Mouse (Mus musculus) stomach, embryonic 15.5 days (tissue): ENCODE measurements around the gene Tesk1. TPM values are rescaled to one million over a fixed set of nuclear protein-coding genes. Genes with fewer than 3 reads are reported as not detected.

Source experiments
- ATAC-seq: fragments of 200-750 bp; cut with Nextera tagmentation; 2 replicates; pipeline ENCODE4 v1.8.0; 2017; ENCODE audit warnings: low read depth, moderate number of reproducible peaks, moderate TSS enrichment; ENCODE audit not compliant: insufficient read depth, low FRiP score
- H3K27ac ChIP-seq: fragments of 300-500 bp; sonication (generic); 2 replicates; pipeline ENCODE4 v1.5.1; 2015; ENCODE audit warnings: mild to moderate bottlenecking, inconsistent platforms
- H3K27me3 ChIP-seq: fragments of 300-500 bp; sonication (generic); replicated peaks from 2 replicates; pipeline ENCODE4 v1.6.1; 2015; ENCODE audit warnings: inconsistent platforms
- H3K36me3 ChIP-seq: fragments of 300-500 bp; sonication (generic); 2 replicates; pipeline ENCODE4 v1.6.1; 2015; ENCODE audit warnings: inconsistent platforms
- H3K4me1 ChIP-seq: fragments of 300-500 bp; sonication (generic); 2 replicates; pipeline ENCODE4 v1.6.1; 2015; ENCODE audit warnings: inconsistent platforms
- H3K4me2 ChIP-seq: fragments of 300-500 bp; sonication (generic); 2 replicates; pipeline ENCODE4 v1.6.1; 2015; ENCODE audit warnings: mild to moderate bottlenecking, inconsistent platforms
- H3K4me3 ChIP-seq: fragments of 300-500 bp; sonication (generic); replicated peaks from 2 replicates; pipeline ENCODE4 v1.5.1; 2015; ENCODE audit warnings: inconsistent platforms
- H3K9ac ChIP-seq: fragments of 300-500 bp; sonication (generic); 2 replicates; pipeline ENCODE4 v1.6.1; 2015; ENCODE audit warnings: inconsistent platforms
- H3K9me3 ChIP-seq: fragments of 300-500 bp; sonication (generic); 2 replicates; pipeline ENCODE4 v1.6.1; 2016; ENCODE audit warnings: inconsistent platforms
- WGBS: fragments of 180-500 bp; shearing (Covaris S2); methylation state at CpG from one replicate; pipeline ENCODE4 v1.1.7; 2015; 5-methylcytosine and 5-hydroxymethylcytosine counted together
- polyA plus RNA-seq: library from polyadenylated mRNA; unstranded; fragments of >200 nt; fragmentation: Nextera tagmentation; extraction: Ambion mirVana; gene quantifications from 2 replicates; pipeline ENCODE4 v1.2.1, GENCODE M21; 2015

Tesk1 gene
- 6.2 and 7.4 TPM in 2 replicates for polyA plus RNA-seq

- Histone ChIP-seq H3K27me3 (no peaks in the 10 kb centered on the region), H3K27ac (peak within 1 kb of the TSS; percentile 94), H3K4me2 (peak within 1 kb of the TSS; percentile 85), H3K9ac (peak within 1 kb of the TSS; percentile 96), H3K4me3 (peak within 1 kb of the TSS; percentile 97), H3K36me3 (peaks cover 16% of the 10 kb centered on the region), H3K9me3 (no peaks in the 10 kb centered on the region), H3K4me1 (peaks cover 11% of the 10 kb centered on the region)
- no peak for ATAC-seq
- 24% methylated on average over 4 of the region's 4 CpGs for WGBS
These were observed at the start of gene Tesk1 for GRCm38 (mm10) chr4:43441639-43442038. Gene Tesk1 (plus strand): TSS chr4:43441939.

GRCm38 (mm10) chr4:43394345-43394891 is 47.3 kb upstream of the Tesk1 start:
- peak overlapping the region; percentile 3; the same call in 1 of the 2 replicates for H3K9ac ChIP-seq
- H3K4me1 ChIP-seq, result peaks cover 28% of the 10 kb centered on the region
- ATAC-seq, result peak; percentile 70
- no peaks in the 10 kb centered on the region for H3K9me3 ChIP-seq
- no peaks in the 10 kb centered on the region for H3K27me3 ChIP-seq
- H3K36me3 ChIP-seq, result no peaks in the 10 kb centered on the region
- peak overlapping the region; percentile 11; the same call in 1 of the 2 replicates for H3K4me2 ChIP-seq
- WGBS, result 20% methylated on average over 15 of the region's 15 CpGs
- H3K27ac ChIP-seq, result peak overlapping the region; percentile 96
- no peak overlapping the region for H3K4me3 ChIP-seq

GRCm38 (mm10) chr4:43395147-43395546 is 46.6 kb upstream of the Tesk1 start:
- H3K9me3 ChIP-seq, result no peaks in the 10 kb centered on the region
- no peak overlapping the region for H3K4me2 ChIP-seq
- no peaks in the 10 kb centered on the region for H3K27me3 ChIP-seq
- H3K4me1 ChIP-seq, result peaks cover 35% of the 10 kb centered on the region
- no peaks in the 10 kb centered on the region for H3K36me3 ChIP-seq
- H3K27ac ChIP-seq, result peak overlapping the region; percentile 96
- no peak overlapping the region for H3K4me3 ChIP-seq
- 83% methylated on average over 5 of the region's 5 CpGs for WGBS
- ATAC-seq, result no peak; the same call in 1 of the 2 replicates
- H3K9ac ChIP-seq, result no peak overlapping the region; the same call in 1 of the 2 replicates

GRCm38 (mm10) chr4:43395836-43396235 is 45.9 kb upstream of the Tesk1 start:
- no peaks in the 10 kb centered on the region for H3K27me3 ChIP-seq
- H3K9ac ChIP-seq, result no peak overlapping the region
- WGBS, result 74% methylated on average over 9 of the region's 9 CpGs
- peaks cover 41% of the 10 kb centered on the region for H3K4me1 ChIP-seq
- no peak overlapping the region for H3K27ac ChIP-seq
- H3K4me3 ChIP-seq, result no peak overlapping the region
- H3K36me3 ChIP-seq, result no peaks in the 10 kb centered on the region
- H3K4me2 ChIP-seq, result no peak overlapping the region
- ATAC-seq, result no peak
- no peaks in the 10 kb centered on the region for H3K9me3 ChIP-seq

DNA sequence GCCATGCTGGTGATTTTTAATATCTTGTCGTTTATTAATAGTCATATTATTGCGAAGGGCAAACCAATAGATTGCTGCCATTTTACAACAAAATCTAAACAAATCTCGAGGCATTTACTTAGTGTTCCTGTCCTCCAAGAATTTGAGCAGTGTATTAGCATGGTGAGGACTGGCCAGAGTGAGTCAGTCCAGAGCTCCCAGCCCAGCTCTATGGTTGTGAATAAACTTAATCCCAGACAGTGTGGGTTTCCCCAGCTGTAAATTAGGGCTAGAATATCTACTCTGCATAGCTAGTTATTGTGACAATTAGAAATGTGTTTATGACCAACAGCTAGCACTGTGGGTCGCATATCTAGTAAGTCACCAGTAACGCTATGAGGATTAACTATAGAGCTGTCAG is 45.4 kb upstream of the Tesk1 start:
- no peak overlapping the region for H3K9ac ChIP-seq
- no peaks in the 10 kb centered on the region for H3K27me3 ChIP-seq
- no peak for ATAC-seq
- peaks cover 47% of the 10 kb centered on the region for H3K4me1 ChIP-seq
- H3K36me3 ChIP-seq, result no peaks in the 10 kb centered on the region
- no peak overlapping the region for H3K4me3 ChIP-seq
- H3K4me2 ChIP-seq, result no peak overlapping the region
- H3K9me3 ChIP-seq, result no peaks in the 10 kb centered on the region
- H3K27ac ChIP-seq, result no peak overlapping the region
- WGBS, result 77% methylated on average over 5 of the region's 5 CpGs

DNA sequence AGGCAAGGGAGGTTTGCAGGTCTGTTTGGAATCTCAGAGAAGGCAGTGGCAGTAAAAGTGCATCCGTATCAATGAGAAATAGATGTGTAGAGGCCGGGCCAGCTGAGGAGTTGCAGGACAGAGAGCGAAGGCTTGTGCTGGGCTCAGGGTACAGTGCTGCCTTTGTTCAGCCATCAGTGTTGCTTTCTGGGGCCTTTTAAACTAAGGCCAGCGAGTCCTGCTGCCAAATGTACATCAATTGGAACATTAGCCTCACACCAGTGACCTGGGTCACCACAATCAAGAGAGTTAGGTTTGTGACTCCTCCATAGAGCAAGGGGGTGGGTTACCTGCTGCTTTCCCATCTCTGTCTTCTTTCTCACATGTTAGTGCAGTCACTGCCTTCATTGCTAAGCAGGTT is 43.7 kb upstream of the Tesk1 start:
- H3K36me3 ChIP-seq, result no peaks in the 10 kb centered on the region
- H3K4me1 ChIP-seq, result peaks cover 53% of the 10 kb centered on the region
- no peak overlapping the region for H3K9ac ChIP-seq
- no peak overlapping the region for H3K4me3 ChIP-seq
- no peaks in the 10 kb centered on the region for H3K9me3 ChIP-seq
- no peaks in the 10 kb centered on the region for H3K27me3 ChIP-seq
- ATAC-seq, result no peak
- H3K27ac ChIP-seq, result 0 out of 2 replicates have a peak overlapping the region, but pooled peaks have one; percentile 24
- WGBS, result 66% methylated on average over 4 of the region's 4 CpGs
- H3K4me2 ChIP-seq, result no peak overlapping the region

- H3K36me3 ChIP-seq, result no peaks in the 10 kb centered on the region
- peaks cover 52% of the 10 kb centered on the region for H3K4me1 ChIP-seq
- no peaks in the 10 kb centered on the region for H3K27me3 ChIP-seq
- H3K9me3 ChIP-seq, result no peaks in the 10 kb centered on the region
- H3K9ac ChIP-seq, result no peak overlapping the region
- WGBS, result 37% methylated on average over 17 of the region's 17 CpGs
- no peak overlapping the region for H3K4me2 ChIP-seq
- ATAC-seq, result no peak
- no peak overlapping the region for H3K4me3 ChIP-seq
- peak overlapping the region; percentile 65 for H3K27ac ChIP-seq
These were observed 42.9 kb upstream of the Tesk1 start for GRCm38 (mm10) chr4:43398829-43399331.

- Histone ChIP-seq H3K27me3 (no peaks in the 10 kb centered on the region), H3K4me2 (0 out of 2 replicates have a peak overlapping the region, but pooled peaks have one; percentile 8), H3K4me3 (no peak overlapping the region), H3K9me3 (no peaks in the 10 kb centered on the region), H3K27ac (peak overlapping the region; percentile 65), H3K4me1 (peaks cover 46% of the 10 kb centered on the region), H3K9ac (no peak overlapping the region), H3K36me3 (no peaks in the 10 kb centered on the region)
- WGBS, result 68% methylated on average over 31 of the region's 31 CpGs
- peak; percentile 8; the same call in 1 of the 2 replicates for ATAC-seq
These were observed 42.2 kb upstream of the Tesk1 start for GRCm38 (mm10) chr4:43399391-43400131.

DNA sequence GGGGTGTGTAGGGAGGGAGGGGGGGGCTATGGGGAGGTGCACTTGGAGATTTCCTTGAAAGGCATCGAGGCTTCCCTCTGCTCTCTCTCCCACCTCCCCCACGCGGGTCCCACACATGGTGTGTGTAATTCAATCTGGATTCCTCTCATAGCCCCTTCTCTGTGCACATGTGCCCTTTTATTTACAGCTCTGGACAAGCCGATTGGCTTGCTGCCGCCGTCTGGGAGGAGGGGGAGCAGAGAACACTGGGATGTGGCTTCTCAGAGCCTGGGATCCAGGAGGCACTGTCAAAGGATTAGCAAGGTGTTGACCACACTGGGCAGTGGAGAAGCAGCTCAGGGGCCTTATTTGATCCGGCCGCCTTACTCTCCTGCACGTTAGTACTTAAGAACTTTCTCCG is 40.8 kb upstream of the Tesk1 start:
- Histone ChIP-seq H3K36me3 (no peaks in the 10 kb centered on the region), H3K27me3 (no peaks in the 10 kb centered on the region), H3K4me1 (peaks cover 45% of the 10 kb centered on the region), H3K4me3 (no peak overlapping the region; the same call in 1 of the 2 replicates), H3K9ac (no peak overlapping the region), H3K9me3 (no peaks in the 10 kb centered on the region), H3K4me2 (peak overlapping the region; percentile 4; the same call in 1 of the 2 replicates), H3K27ac (peak overlapping the region; percentile 65)
- WGBS, result 29% methylated on average over 10 of the region's 10 CpGs
- peak; percentile 44 for ATAC-seq

DNA sequence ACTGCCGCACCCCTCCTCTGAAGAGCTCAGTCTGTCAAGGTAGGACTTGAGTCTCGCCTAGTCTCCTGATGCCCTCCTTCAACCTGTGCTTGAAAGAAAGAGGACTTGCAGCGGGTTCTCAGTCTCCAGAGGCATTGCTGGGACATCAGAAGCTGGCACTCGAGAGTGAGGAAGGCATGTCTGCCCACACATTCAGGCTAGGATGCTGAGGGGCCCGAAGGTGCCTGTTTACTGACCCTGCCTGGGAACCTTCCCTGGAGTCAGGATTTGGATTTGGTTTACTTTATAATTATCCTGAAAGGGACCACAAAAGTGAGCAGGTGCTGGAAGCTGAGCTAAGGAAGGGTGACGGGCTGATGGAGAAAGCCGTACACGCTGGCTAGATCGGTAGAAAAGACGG is 40.3 kb upstream of the Tesk1 start:
- 77% methylated on average over 10 of the region's 10 CpGs for WGBS
- peaks cover 45% of the 10 kb centered on the region for H3K4me1 ChIP-seq
- H3K36me3 ChIP-seq, result no peaks in the 10 kb centered on the region
- no peaks in the 10 kb centered on the region for H3K27me3 ChIP-seq
- no peak overlapping the region for H3K9ac ChIP-seq
- H3K27ac ChIP-seq, result peak overlapping the region; percentile 6; the same call in 1 of the 2 replicates
- no peak for ATAC-seq
- H3K4me2 ChIP-seq, result peak overlapping the region; percentile 4; the same call in 1 of the 2 replicates
- H3K9me3 ChIP-seq, result no peaks in the 10 kb centered on the region
- no peak overlapping the region; the same call in 1 of the 2 replicates for H3K4me3 ChIP-seq

DNA sequence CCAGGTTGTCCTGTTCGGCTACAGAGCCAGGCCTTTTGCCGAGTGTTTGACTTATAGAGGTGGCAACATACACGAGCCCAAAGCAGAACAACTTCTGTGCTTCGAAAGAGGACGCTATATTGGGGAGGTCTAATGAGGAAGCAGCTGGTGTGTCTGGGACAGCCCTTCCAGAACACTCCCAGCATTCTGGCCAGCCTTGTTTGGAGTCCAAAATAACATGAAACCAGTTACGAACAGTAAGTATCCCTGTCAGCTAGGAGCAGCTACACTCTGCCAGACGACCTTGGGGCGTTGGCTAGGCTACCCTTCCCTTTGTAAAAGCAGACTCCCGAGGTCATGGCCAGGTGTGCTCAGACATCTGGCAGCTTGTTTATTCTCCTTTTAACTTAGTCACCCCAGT is 39.5 kb upstream of the Tesk1 start:
- no peak for ATAC-seq
- H3K36me3 ChIP-seq, result no peaks in the 10 kb centered on the region
- H3K4me3 ChIP-seq, result no peak overlapping the region
- H3K27me3 ChIP-seq, result no peaks in the 10 kb centered on the region
- H3K9me3 ChIP-seq, result no peaks in the 10 kb centered on the region
- WGBS, result 44% methylated on average over 9 of the region's 9 CpGs
- H3K4me2 ChIP-seq, result peak overlapping the region; percentile 0; the same call in 1 of the 2 replicates
- H3K9ac ChIP-seq, result no peak overlapping the region
- peak overlapping the region; percentile 18; the same call in 1 of the 2 replicates for H3K27ac ChIP-seq
- peaks cover 45% of the 10 kb centered on the region for H3K4me1 ChIP-seq

GRCm38 (mm10) chr4:43404697-43405096 is 37.0 kb upstream of the Tesk1 start:
- H3K27ac ChIP-seq, result no peak overlapping the region
- H3K9ac ChIP-seq, result no peak overlapping the region
- H3K4me2 ChIP-seq, result no peak overlapping the region
- no peak for ATAC-seq
- H3K27me3 ChIP-seq, result no peaks in the 10 kb centered on the region
- no peak overlapping the region for H3K4me3 ChIP-seq
- peaks cover 28% of the 10 kb centered on the region for H3K4me1 ChIP-seq
- 89% methylated on average over 10 of the region's 10 CpGs for WGBS
- no peaks in the 10 kb centered on the region for H3K9me3 ChIP-seq
- H3K36me3 ChIP-seq, result no peaks in the 10 kb centered on the region
